Mouse (Mus musculus) embryonic facial prominence, embryonic 12.5 days (tissue): ENCODE results near the gene Kcnc2. TPM values are rescaled to one million over a fixed set of nuclear protein-coding genes. Genes with fewer than 3 reads are reported as not detected.

Source experiments
- ATAC-seq: fragments of 200-750 bp; cut with Nextera tagmentation; 2 replicates; pipeline ENCODE4 v1.8.0; 2017; ENCODE audit not compliant: insufficient number of reproducible peaks, insufficient read depth, low FRiP score, low TSS enrichment
- H3K27ac ChIP-seq: fragments of 300-500 bp; sonication (generic); 2 replicates; pipeline ENCODE4 v1.5.1; 2016; ENCODE audit warnings: mild to moderate bottlenecking
- H3K27me3 ChIP-seq: fragments of 300-500 bp; sonication (generic); 2 replicates; pipeline ENCODE4 v1.6.1; 2016; ENCODE audit warnings: mild to moderate bottlenecking, moderate library complexity
- H3K36me3 ChIP-seq: fragments of 300-500 bp; sonication (generic); 2 replicates; pipeline ENCODE4 v1.6.1; 2016; ENCODE audit warnings: mild to moderate bottlenecking
- H3K4me1 ChIP-seq: fragments of 300-500 bp; sonication (generic); 2 replicates; pipeline ENCODE4 v1.6.1; 2016
- H3K4me2 ChIP-seq: fragments of 300-500 bp; sonication (generic); replicated peaks from 2 replicates; pipeline ENCODE4 v1.6.1; 2016; ENCODE audit warnings: mild to moderate bottlenecking, moderate library complexity
- H3K4me3 ChIP-seq: fragments of 300-500 bp; sonication (generic); 2 replicates; pipeline ENCODE4 v1.5.1; 2016; ENCODE audit warnings: mild to moderate bottlenecking
- H3K9ac ChIP-seq: fragments of 300-500 bp; sonication (generic); 2 replicates; pipeline ENCODE4 v1.6.1; 2016; ENCODE audit warnings: mild to moderate bottlenecking, moderate library complexity
- H3K9me3 ChIP-seq: fragments of 300-500 bp; sonication (generic); 2 replicates; pipeline ENCODE4 v1.6.1; 2016; ENCODE audit warnings: mild to moderate bottlenecking, moderate library complexity
- WGBS: fragments of 180-500 bp; shearing (Covaris S2); methylation state at CpG from one replicate; pipeline ENCODE4 v1.1.7; 2016; 5-methylcytosine and 5-hydroxymethylcytosine counted together
- polyA plus RNA-seq: library from polyadenylated mRNA; unstranded; fragments of >200 nt; fragmentation: Nextera tagmentation; extraction: Ambion mirVana; gene quantifications from 2 replicates; pipeline ENCODE4 v1.2.1, GENCODE M21; 2016

Kcnc2 gene
- polyA plus RNA-seq, 1 experiment from 2014 or later: 0.93 TPM

- ATAC-seq: no peak
- Histone ChIP-seq H3K27me3 (no peaks in the 10 kb centered on the region), H3K4me2 (no peak overlapping the region), H3K4me3 (no peak overlapping the region), H3K4me1 (no peaks in the 10 kb centered on the region), H3K27ac (no peak overlapping the region), H3K36me3 (no peaks in the 10 kb centered on the region), H3K9ac (no peak overlapping the region), H3K9me3 (no peaks in the 10 kb centered on the region)
- 49% methylated on average over 9 of the region's 9 CpGs for WGBS
Observed at GRCm38 (mm10) chr10:112400591-112401404, 129.9 kb downstream of the Kcnc2 start.

GRCm38 (mm10) chr10:112409525-112409924, 138.6 kb downstream of the Kcnc2 start:
- Histone ChIP-seq H3K9me3 (no peaks in the 10 kb centered on the region), H3K4me3 (no peak overlapping the region), H3K27me3 (no peaks in the 10 kb centered on the region), H3K27ac (no peak overlapping the region), H3K4me2 (no peak overlapping the region), H3K4me1 (no peaks in the 10 kb centered on the region), H3K9ac (no peak overlapping the region), H3K36me3 (no peaks in the 10 kb centered on the region)
- ATAC-seq: no peak
- WGBS: 70% methylated on average over 2 of the region's 2 CpGs

- ATAC-seq: no peak
- Histone ChIP-seq H3K27me3 (no peaks in the 10 kb centered on the region), H3K36me3 (no peaks in the 10 kb centered on the region), H3K4me2 (no peak overlapping the region), H3K4me3 (no peak overlapping the region), H3K27ac (no peak overlapping the region), H3K4me1 (no peaks in the 10 kb centered on the region), H3K9ac (no peak overlapping the region), H3K9me3 (no peaks in the 10 kb centered on the region)
- 50% methylated on average over 10 of the region's 10 CpGs for WGBS
Observed at GRCm38 (mm10) chr10:112423327-112423726, 152.4 kb downstream of the Kcnc2 start.

- ATAC-seq: no peak
- Histone ChIP-seq H3K9ac (no peak overlapping the region), H3K9me3 (no peaks in the 10 kb centered on the region), H3K4me2 (no peak overlapping the region), H3K4me3 (no peak overlapping the region), H3K27ac (no peak overlapping the region), H3K27me3 (no peaks in the 10 kb centered on the region), H3K36me3 (no peaks in the 10 kb centered on the region), H3K4me1 (no peaks in the 10 kb centered on the region)
- 79% methylated on average over 2 of the region's 2 CpGs for WGBS
Observed at GRCm38 (mm10) chr10:112436950-112437349, 166.0 kb downstream of the Kcnc2 start.

DNA sequence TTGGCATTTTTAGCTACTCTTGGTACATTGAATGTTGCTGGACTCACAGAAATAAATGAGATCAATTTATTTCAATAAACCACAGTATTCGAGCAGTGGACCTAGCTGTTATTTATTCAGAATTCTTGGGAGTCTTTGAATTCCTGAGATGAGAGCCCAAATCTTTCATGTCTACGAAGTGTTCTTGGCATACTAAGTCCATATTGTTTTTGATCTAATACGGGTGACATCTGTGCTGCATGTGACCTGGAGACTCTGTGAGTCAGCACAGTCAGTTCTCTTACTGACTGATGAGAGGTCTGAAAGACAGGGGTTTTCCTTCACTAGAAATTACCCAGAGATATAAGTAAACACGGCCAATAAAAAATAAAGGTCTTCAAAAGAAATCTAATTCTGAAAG, 173.7 kb downstream of the Kcnc2 start:
- ATAC-seq: no peak
- H3K27me3 ChIP-seq: no peaks in the 10 kb centered on the region
- no peaks in the 10 kb centered on the region for H3K9me3 ChIP-seq
- no peaks in the 10 kb centered on the region for H3K4me1 ChIP-seq
- H3K36me3 ChIP-seq: no peaks in the 10 kb centered on the region
- H3K4me3 ChIP-seq: no peak overlapping the region
- no peak overlapping the region for H3K27ac ChIP-seq
- H3K9ac ChIP-seq: no peak overlapping the region
- WGBS: 54% methylated on average over 4 of the region's 4 CpGs
- no peak overlapping the region for H3K4me2 ChIP-seq

GRCm38 (mm10) chr10:112450910-112451309, 180.0 kb downstream of the Kcnc2 start:
- no peak overlapping the region for H3K27ac ChIP-seq
- no peaks in the 10 kb centered on the region for H3K27me3 ChIP-seq
- H3K4me2 ChIP-seq: no peak overlapping the region
- H3K36me3 ChIP-seq: no peaks in the 10 kb centered on the region
- no peak for ATAC-seq
- no peaks in the 10 kb centered on the region; the same call in 1 of the 2 replicates for H3K9me3 ChIP-seq
- WGBS: 82% methylated on average over 5 of the region's 5 CpGs
- no peaks in the 10 kb centered on the region for H3K4me1 ChIP-seq
- no peak overlapping the region for H3K9ac ChIP-seq
- H3K4me3 ChIP-seq: no peak overlapping the region

DNA sequence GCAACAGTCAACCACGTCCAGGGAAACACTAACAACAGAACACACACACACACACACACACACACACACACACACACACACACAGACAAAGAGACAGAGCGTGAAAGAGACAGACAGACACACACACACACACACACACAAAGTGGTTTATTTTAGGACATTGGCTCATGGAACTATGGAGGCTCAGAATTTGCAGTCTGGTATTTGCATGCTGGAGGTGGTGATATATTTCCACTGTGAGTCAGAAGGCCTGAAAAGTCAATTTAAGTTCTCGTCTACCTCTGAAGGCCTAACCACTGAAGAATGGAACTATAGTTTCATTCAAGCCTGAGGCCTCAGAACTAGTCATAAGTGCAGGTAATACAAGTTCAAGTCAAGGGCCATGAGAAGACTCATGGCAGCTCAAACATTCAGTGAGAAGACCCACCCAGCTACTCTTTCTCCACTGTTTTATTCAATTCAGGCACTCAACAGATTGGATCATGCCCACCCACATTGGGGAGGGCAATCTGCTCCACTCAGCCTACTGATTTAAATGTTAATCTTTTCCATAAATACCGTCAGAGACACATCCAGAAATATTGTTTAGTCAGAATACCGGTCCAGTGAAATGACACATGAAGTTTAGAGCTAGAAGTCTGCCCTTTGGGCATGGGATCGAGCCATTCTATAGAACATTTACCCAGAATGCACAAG, 197.9 kb downstream of the Kcnc2 start:
- ATAC-seq: no peak
- Histone ChIP-seq H3K27ac (no peak overlapping the region), H3K36me3 (no peaks in the 10 kb centered on the region), H3K27me3 (no peaks in the 10 kb centered on the region), H3K9me3 (no peaks in the 10 kb centered on the region), H3K4me1 (no peaks in the 10 kb centered on the region), H3K4me2 (no peak overlapping the region), H3K4me3 (no peak overlapping the region), H3K9ac (no peak overlapping the region)
- WGBS: 82% methylated on average over 6 of the region's 6 CpGs

- Histone ChIP-seq H3K27ac (no peak overlapping the region), H3K27me3 (no peaks in the 10 kb centered on the region), H3K36me3 (no peaks in the 10 kb centered on the region), H3K4me1 (no peaks in the 10 kb centered on the region), H3K4me2 (no peak overlapping the region), H3K9ac (no peak overlapping the region), H3K9me3 (no peaks in the 10 kb centered on the region), H3K4me3 (no peak overlapping the region)
- WGBS: 87% methylated on average over 6 of the region's 6 CpGs
- no peak for ATAC-seq
Observed at GRCm38 (mm10) chr10:112474122-112474810, 203.3 kb downstream of the Kcnc2 start.

DNA sequence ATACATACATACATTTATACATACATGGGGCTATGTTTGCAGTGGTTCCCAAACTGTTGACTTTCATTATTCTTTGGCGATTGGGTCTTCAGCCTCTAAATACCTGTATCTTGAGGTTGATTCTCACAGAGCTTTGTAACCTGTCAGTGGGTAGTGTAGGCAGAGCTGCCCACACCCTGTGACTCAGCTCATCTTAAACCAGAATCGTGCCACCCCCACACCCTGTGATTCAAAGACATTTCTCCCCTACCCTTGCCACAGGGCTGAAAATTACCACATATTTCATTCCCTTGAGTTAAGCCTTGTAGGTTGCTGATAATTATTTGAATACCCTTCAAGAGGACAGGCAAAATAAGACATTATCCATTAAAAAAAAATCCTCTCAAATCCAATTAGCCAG, 210.5 kb downstream of the Kcnc2 start:
- Histone ChIP-seq H3K4me3 (no peak overlapping the region), H3K27me3 (no peaks in the 10 kb centered on the region), H3K9ac (no peak overlapping the region), H3K27ac (no peak overlapping the region), H3K36me3 (no peaks in the 10 kb centered on the region), H3K4me2 (no peak overlapping the region), H3K4me1 (no peaks in the 10 kb centered on the region), H3K9me3 (no peaks in the 10 kb centered on the region)
- 87% methylated on average over 2 of the region's 2 CpGs for WGBS
- ATAC-seq: no peak

- WGBS: 80% methylated on average over 9 of the region's 9 CpGs
- no peaks in the 10 kb centered on the region for H3K4me1 ChIP-seq
- no peak overlapping the region for H3K9ac ChIP-seq
- H3K36me3 ChIP-seq: no peaks in the 10 kb centered on the region
- no peak overlapping the region for H3K27ac ChIP-seq
- no peak overlapping the region for H3K4me3 ChIP-seq
- H3K9me3 ChIP-seq: no peaks in the 10 kb centered on the region
- ATAC-seq: no peak
- H3K4me2 ChIP-seq: no peak overlapping the region
- H3K27me3 ChIP-seq: no peaks in the 10 kb centered on the region
Observed at GRCm38 (mm10) chr10:112481921-112482607, 211.1 kb downstream of the Kcnc2 start.

- Histone ChIP-seq H3K9ac (no peak overlapping the region), H3K36me3 (no peaks in the 10 kb centered on the region), H3K4me1 (no peaks in the 10 kb centered on the region), H3K4me3 (no peak overlapping the region), H3K4me2 (no peak overlapping the region), H3K9me3 (no peaks in the 10 kb centered on the region), H3K27ac (no peak overlapping the region), H3K27me3 (no peaks in the 10 kb centered on the region)
- 79% methylated on average over 11 of the region's 11 CpGs for WGBS
- no peak for ATAC-seq
Observed at GRCm38 (mm10) chr10:112484387-112485105, 213.6 kb downstream of the Kcnc2 start.
